Mouse (Mus musculus): Measurements from ENCODE around the gene Setdb1. TPM values are rescaled to one million over a fixed set of nuclear protein-coding genes. Genes with fewer than 3 reads are reported as not detected.
"Not testable (repeated sequence)": the region's sequence is repeated elsewhere in the genome, so short reads cannot be mapped to it uniquely, and the experiment has no call there.

Setdb1 gene
- polyA plus RNA-seq, 1 experiment from 2014 or later, result 12.0 TPM

GRCm38 (mm10) chr3:95346454-95346853 lies 10.5 kb downstream of the Setdb1 start:
- H3K9ac ChIP-seq, result no peak overlapping the region
- peaks cover 87% of the 10 kb centered on the region for H3K36me3 ChIP-seq (replicated peaks)
- WGBS (ENCODE audit: insufficient replicate concordance), result 81% methylated on average over 7 of the region's 7 CpGs

GRCm38 (mm10) chr3:95343356-95344000 lies 13.5 kb downstream of the Setdb1 start:
- H3K27me3 ChIP-seq; H3K4me1 ChIP-seq (replicated peaks); H3K9ac ChIP-seq; ATAC-seq (ENCODE audit: insufficient read depth); H3K27ac ChIP-seq (replicated peaks); H3K9me3 ChIP-seq (replicated peaks); H3K4me3 ChIP-seq (replicated peaks); H3K4me2 ChIP-seq: not testable (repeated sequence)
- H3K36me3 ChIP-seq (replicated peaks), result peaks cover 91% of the 10 kb centered on the region
- WGBS (ENCODE audit: insufficient replicate concordance), result 80% methylated on average over 9 of the region's 9 CpGs

More at GRCm38 (mm10) chr3:95346454-95346853, 10.5 kb downstream of the Setdb1 start:
- Histone ChIP-seq H3K4me3 (replicated peaks) (no peak overlapping the region), H3K9me3 (replicated peaks) (no peaks in the 10 kb centered on the region), H3K27ac (replicated peaks) (no peak overlapping the region), H3K4me2 (no peak overlapping the region), H3K4me1 (replicated peaks) (no peaks in the 10 kb centered on the region), H3K27me3 (no peaks in the 10 kb centered on the region)
- ATAC-seq (ENCODE audit: insufficient read depth), result no peak

GRCm38 (mm10) chr3:95338251-95338650 lies 18.8 kb downstream of the Setdb1 start:
- no peaks in the 10 kb centered on the region for H3K27me3 ChIP-seq
- peaks cover 90% of the 10 kb centered on the region for H3K36me3 ChIP-seq (replicated peaks)
- ATAC-seq (ENCODE audit: insufficient read depth), result no peak
- no peak overlapping the region for H3K27ac ChIP-seq (replicated peaks)
- H3K9me3 ChIP-seq (replicated peaks), result no peaks in the 10 kb centered on the region
- no peak overlapping the region for H3K4me3 ChIP-seq (replicated peaks)
- no peak overlapping the region for H3K4me2 ChIP-seq
- no peaks in the 10 kb centered on the region for H3K4me1 ChIP-seq (replicated peaks)
- 82% methylated on average over 4 of the region's 4 CpGs for WGBS (ENCODE audit: insufficient replicate concordance)
- H3K9ac ChIP-seq, result no peak overlapping the region

GRCm38 (mm10) chr3:95337345-95337744 lies 19.7 kb downstream of the Setdb1 start:
- WGBS (ENCODE audit: insufficient replicate concordance), result 80% methylated on average over 4 of the region's 4 CpGs
- no peak for ATAC-seq (ENCODE audit: insufficient read depth)

GRCm38 (mm10) chr3:95331528-95331927 lies 25.5 kb downstream of the Setdb1 start:
- H3K4me2 ChIP-seq, result no peak overlapping the region
- no peaks in the 10 kb centered on the region for H3K27me3 ChIP-seq
- H3K9ac ChIP-seq, result no peak overlapping the region
- H3K36me3 ChIP-seq (replicated peaks), result peaks cover 85% of the 10 kb centered on the region
- WGBS (ENCODE audit: insufficient replicate concordance), result no CpG with 5 or more reads among the region's 1 CpGs
- no peak overlapping the region for H3K27ac ChIP-seq (replicated peaks)
- H3K4me3 ChIP-seq (replicated peaks), result no peak overlapping the region
- no peak for ATAC-seq (ENCODE audit: insufficient read depth)
- H3K4me1 ChIP-seq (replicated peaks), result no peaks in the 10 kb centered on the region
- no peaks in the 10 kb centered on the region for H3K9me3 ChIP-seq (replicated peaks)

More at GRCm38 (mm10) chr3:95337345-95337744, 19.7 kb downstream of the Setdb1 start:
- Histone ChIP-seq H3K36me3 (replicated peaks) (peaks cover 90% of the 10 kb centered on the region), H3K4me3 (replicated peaks) (no peak overlapping the region), H3K4me1 (replicated peaks) (no peaks in the 10 kb centered on the region), H3K9me3 (replicated peaks) (no peaks in the 10 kb centered on the region), H3K27me3 (no peaks in the 10 kb centered on the region), H3K27ac (replicated peaks) (no peak overlapping the region), H3K9ac (no peak overlapping the region), H3K4me2 (no peak overlapping the region)

GRCm38 (mm10) chr3:95328803-95329404 lies 28.1 kb downstream of the Setdb1 start:
- Histone ChIP-seq H3K4me1 (replicated peaks) (peaks cover under 1% of the 10 kb centered on the region; the same call in 1 of the 2 replicates), H3K27me3 (no peaks in the 10 kb centered on the region), H3K4me3 (replicated peaks) (no peak overlapping the region), H3K4me2 (no peak overlapping the region), H3K9ac (no peak overlapping the region), H3K36me3 (replicated peaks) (peaks cover 93% of the 10 kb centered on the region), H3K27ac (replicated peaks) (no peak overlapping the region), H3K9me3 (replicated peaks) (no peaks in the 10 kb centered on the region)
- ATAC-seq (ENCODE audit: insufficient read depth), result no peak
- WGBS (ENCODE audit: insufficient replicate concordance), result 72% methylated on average over 1 of the region's 1 CpGs

GRCm38 (mm10) chr3:95324454-95325144 lies 32.4 kb downstream of the Setdb1 start:
- 84% methylated on average over 6 of the region's 6 CpGs for WGBS (ENCODE audit: insufficient replicate concordance)
- Histone ChIP-seq H3K27me3 (no peaks in the 10 kb centered on the region), H3K9me3 (replicated peaks) (no peaks in the 10 kb centered on the region), H3K4me3 (replicated peaks) (no peak overlapping the region), H3K27ac (replicated peaks) (no peak overlapping the region), H3K9ac (no peak overlapping the region), H3K4me2 (no peak overlapping the region), H3K4me1 (replicated peaks) (peaks cover 23% of the 10 kb centered on the region), H3K36me3 (replicated peaks) (peaks cover 98% of the 10 kb centered on the region)
- no peak for ATAC-seq (ENCODE audit: insufficient read depth)

- H3K27ac ChIP-seq (replicated peaks), result peak overlapping the region; percentile 35; the same call in 1 of the 2 replicates
- H3K4me2 ChIP-seq, result no peak overlapping the region
- WGBS (ENCODE audit: insufficient replicate concordance), result 50% methylated on average over 3 of the region's 3 CpGs
- peaks cover 88% of the 10 kb centered on the region for H3K36me3 ChIP-seq (replicated peaks)
- H3K9ac ChIP-seq, result no peak overlapping the region
- no peaks in the 10 kb centered on the region for H3K27me3 ChIP-seq
- peaks cover 33% of the 10 kb centered on the region for H3K4me1 ChIP-seq (replicated peaks)
- H3K9me3 ChIP-seq (replicated peaks), result no peaks in the 10 kb centered on the region
- no peak overlapping the region for H3K4me3 ChIP-seq (replicated peaks)
- no peak for ATAC-seq (ENCODE audit: insufficient read depth)
Measured at GRCm38 (mm10) chr3:95323429-95323828, 33.6 kb downstream of the Setdb1 start.

GRCm38 (mm10) chr3:95319701-95320625 lies 37.0 kb downstream of the Setdb1 start:
- Histone ChIP-seq H3K36me3 (replicated peaks) (peaks cover 54% of the 10 kb centered on the region), H3K9me3 (replicated peaks) (no peaks in the 10 kb centered on the region), H3K9ac (no peak overlapping the region), H3K4me1 (replicated peaks) (peaks cover 61% of the 10 kb centered on the region), H3K4me3 (replicated peaks) (no peak overlapping the region), H3K27me3 (no peaks in the 10 kb centered on the region), H3K27ac (replicated peaks) (0 out of 2 replicates have a peak overlapping the region, but pooled peaks have one; percentile 5), H3K4me2 (peak overlapping the region; percentile 98; the same call in 1 of the 2 replicates)
- ATAC-seq (ENCODE audit: insufficient read depth), result no peak
- 69% methylated on average over 12 of the region's 12 CpGs for WGBS (ENCODE audit: insufficient replicate concordance)

- no peak for ATAC-seq (ENCODE audit: insufficient read depth)
- H3K4me1 ChIP-seq (replicated peaks), result peaks cover 69% of the 10 kb centered on the region
- peak overlapping the region; percentile 17; the same call in 1 of the 2 replicates for H3K9ac ChIP-seq
- 38% methylated on average over 2 of the region's 2 CpGs for WGBS (ENCODE audit: insufficient replicate concordance)
- peak overlapping the region; percentile 98 for H3K4me2 ChIP-seq
- no peaks in the 10 kb centered on the region for H3K9me3 ChIP-seq (replicated peaks)
- H3K27ac ChIP-seq (replicated peaks), result peak overlapping the region; percentile 72
- H3K36me3 ChIP-seq (replicated peaks), result peaks cover 45% of the 10 kb centered on the region
- H3K4me3 ChIP-seq (replicated peaks), result 0 out of 2 replicates have a peak overlapping the region, but pooled peaks have one; percentile 7
- H3K27me3 ChIP-seq, result no peaks in the 10 kb centered on the region
Measured at GRCm38 (mm10) chr3:95319110-95319509, 37.9 kb downstream of the Setdb1 start.

All from liver, embryonic 15.5 days (tissue).